Mouse (Mus musculus) left cerebral cortex, adult 9 months (tissue): ENCODE data around the gene Cpa5.
A peak's percentile ranks its signal among the peaks of the same experiment; 100 is the strongest.

Experiments
- DNase-seq, 2 experiments: peaks; one replicate each; pipeline ENCODE4 v3.0.0; 2022; ENCODE audit warnings: low spot score in 2 of 2

Gene Cpa5

DNA sequence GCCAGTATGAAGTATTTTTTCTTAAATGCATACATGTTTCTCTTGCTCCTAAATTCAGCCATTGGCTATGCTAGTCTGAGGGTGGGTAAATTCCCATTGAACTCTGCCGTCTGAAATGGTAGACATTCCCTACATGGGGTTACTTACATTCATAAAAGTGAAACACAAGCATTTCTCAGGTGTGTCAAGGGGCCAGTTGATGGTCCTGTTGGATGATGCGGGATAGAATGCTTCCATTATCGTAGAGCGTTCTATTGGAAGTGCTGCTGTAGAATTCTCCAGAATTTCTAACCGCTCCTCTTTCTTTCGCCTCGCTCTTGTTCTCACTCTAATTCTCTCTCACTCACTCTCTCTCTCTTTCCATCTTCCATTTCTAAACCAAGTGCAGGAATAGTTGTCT, at the start of gene Cpa5:
Cpa5 (plus strand) TSS at position 301 of the 400 bp plus-strand sequence.
- DNase-seq = no peak

DNA sequence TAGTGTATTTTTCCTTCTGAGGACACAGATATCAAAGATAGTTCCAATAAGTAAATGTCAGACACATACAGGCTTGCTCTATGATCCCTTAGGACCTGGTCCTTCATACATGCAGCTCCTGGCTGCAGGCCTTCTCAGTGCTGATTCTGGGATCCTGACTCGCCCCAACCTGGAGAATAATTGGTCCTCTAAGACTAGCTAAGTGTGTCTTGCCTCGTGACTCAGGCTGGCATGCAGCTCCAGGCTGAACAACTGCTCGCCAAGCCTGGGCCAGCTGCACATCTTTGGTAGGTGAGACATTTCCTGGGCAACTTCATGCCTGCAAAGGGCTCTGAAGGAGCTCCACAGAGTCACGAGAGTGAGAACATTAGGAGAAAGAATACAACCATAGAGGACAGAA, 48.7 kb upstream of the Cpa5 start:
- DNase-seq = no peak

DNA sequence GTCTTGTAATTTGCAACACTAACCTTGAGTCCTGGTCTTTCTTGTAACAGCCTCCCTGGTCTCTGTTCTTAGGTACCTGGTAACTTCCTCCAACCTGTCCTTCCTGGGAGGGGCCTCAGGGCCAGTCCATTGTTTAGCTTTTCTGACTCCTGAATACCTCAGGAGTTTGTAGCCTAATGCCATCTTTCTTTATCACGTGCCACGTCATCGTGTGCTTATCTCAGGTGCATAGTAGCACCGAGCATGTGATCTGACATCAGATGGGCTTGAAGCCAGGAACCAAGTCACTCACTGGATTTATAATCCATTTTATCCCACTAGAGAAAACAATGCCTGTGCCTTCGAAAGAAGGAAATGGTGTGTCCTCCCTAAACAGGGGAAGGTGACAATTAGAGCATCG, 47.2 kb upstream of the Cpa5 start:
- DNase-seq = no peak

DNA sequence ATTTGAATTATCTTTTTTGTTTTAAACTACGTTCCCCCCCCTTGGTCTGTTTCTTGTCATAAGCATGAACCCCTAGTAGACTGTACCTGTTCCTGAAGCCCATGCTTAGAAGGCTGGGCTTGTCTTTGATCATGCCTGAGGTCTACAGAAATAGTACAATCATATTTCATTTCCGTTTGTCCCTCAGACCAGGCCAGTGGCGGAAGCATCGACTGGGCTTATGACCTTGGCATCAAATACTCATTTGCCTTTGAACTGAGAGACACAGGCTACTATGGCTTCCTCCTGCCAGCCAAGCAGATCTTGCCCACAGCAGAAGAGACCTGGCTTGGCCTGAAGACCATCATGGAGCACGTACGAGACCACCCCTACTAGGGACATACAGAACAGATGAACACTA, 46.8 kb upstream of the Cpa5 start:
- no peak for DNase-seq

DNA sequence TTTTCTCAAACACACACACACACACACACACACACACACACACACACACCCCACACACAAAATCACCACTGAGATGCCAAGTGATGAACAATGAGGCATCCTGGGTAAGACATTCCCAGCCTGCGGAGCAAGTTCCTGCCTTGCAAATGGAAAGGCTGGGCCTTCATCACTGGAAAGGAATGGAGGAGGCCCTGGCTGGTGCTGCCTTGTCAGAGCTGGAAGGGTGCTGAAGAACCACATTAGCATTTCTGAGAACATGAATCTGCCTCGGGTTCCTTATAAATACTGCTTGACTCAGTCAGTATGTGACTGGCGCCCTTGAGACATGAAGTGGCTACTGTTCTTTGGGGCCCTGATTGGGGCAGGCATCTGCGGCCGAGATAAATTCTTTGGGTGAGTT, 42.7 kb upstream of the Cpa5 start, which contains the start of gene Cpa4:
Cpa4 (plus strand) TSS at position 301 of the 400 bp plus-strand sequence.
- no peak for DNase-seq

DNA sequence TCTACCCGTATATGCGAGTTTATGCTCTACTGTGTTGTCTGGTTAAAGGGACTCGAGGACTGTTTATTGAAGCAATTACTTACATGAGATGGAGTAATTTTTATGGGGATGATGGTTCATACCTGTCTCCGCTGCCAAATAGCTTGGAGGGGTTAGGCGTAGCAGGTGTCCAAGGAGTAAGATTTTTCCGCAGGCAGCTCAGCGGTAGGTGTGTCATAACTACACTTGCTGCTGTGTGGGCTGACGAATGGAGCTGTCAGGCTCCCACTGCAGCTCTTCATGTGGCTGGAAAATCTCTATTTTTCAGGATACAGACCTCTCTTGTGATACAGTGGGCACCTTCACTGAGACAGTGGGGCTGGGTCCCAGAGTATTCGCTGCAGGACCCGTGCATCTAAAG, 41.5 kb upstream of the Cpa5 start:
- no peak for DNase-seq

DNA sequence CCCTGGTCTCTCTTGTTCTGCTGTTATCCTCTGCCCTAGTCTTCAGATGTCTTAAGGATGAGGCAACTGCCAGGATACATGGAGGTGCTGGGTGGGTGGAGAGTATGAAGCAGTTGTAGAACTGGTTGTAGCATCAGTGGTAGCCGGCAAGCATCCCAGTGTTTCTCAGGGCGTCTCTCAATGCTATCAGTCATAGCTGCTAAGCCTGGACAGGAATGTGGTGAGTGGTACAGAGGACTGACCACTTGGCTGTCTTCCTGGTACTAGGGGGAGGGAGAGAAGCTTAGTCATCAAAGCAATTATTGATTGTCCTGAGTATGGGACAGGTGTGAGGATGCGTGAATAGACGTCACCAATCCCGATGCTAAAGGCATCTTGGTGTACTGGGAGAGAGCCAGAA, 40.8 kb upstream of the Cpa5 start:
- DNase-seq = no peak

DNA sequence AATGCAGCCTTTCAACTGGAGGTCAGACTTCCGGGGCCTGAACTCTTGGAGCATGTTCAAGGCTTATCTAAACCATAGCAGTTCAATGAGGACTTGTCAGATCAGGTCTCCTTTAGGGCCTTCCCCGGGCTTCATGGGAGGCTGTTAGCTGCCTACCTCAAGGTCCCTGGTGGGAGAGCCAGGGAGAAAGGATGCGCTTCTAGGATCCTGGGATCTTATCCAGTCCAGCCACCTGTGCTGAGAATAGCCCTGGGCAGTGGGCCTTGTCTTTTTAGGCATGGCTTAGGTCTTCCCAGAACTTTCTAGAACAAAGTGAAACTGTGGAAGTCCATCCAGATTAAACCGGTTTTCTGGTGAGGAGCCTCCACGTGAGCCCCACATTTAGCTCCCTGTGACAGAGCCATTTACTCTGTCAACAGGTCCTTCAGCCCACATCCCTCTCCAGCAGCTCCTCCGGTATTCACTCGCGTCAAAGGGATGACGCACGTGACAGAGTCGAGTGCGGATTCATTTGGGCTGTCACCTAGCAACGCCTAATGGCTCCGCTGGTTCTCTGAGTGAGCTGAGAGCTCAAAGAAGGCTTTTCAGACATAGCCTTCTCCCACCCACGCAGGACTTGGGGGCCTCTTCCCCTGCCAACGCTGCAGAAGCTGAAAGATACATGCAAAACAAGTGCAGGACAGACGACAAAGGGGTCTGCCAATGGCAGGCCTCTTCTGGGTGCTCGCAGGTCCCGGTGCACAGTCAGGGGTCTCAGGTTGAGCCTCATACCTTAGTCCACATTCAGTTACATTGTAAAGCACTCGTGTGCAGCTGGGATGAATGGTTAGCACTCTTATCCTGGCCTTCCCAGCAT, 38.1 kb upstream of the Cpa5 start:
- DNase-seq = peak; percentile 89 to 91

DNA sequence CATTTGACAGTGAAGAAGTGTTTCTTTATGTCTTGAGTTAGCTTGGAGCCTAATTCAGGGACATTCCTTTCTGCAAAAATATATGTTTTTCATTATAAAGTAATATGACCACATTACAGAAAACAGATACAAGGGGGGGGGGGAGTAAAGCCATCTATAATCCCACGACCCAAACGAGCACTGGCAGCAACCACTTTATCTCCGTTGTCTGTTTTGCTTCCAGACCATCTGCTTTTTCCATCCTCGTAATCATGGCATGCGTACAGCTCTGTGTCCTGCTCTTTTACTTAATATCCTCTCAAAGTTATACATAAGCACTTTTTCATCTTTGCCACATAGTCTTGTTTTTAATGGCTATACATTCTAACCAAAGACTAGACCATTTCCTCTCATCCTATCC, 37.4 kb upstream of the Cpa5 start:
- no peak for DNase-seq

DNA sequence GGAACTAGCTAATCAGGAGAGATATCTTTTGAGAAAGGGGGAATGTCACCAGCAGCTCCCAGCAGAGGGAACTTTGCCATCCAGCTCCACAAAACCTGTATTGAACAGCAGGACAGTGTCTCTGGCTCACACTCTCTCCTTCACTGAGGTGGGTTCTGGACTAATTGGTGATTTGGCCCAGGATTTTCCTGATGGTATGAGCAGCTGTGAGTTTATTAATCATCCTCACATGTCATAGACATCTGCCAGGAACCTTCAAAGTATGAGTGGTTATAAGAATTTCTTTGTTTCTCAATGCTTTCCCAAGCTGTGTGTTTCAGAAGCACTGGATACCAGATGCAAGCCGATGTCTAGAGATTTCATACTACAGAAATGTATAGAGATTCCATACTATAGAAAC, 35.9 kb upstream of the Cpa5 start:
- DNase-seq = no peak

DNA sequence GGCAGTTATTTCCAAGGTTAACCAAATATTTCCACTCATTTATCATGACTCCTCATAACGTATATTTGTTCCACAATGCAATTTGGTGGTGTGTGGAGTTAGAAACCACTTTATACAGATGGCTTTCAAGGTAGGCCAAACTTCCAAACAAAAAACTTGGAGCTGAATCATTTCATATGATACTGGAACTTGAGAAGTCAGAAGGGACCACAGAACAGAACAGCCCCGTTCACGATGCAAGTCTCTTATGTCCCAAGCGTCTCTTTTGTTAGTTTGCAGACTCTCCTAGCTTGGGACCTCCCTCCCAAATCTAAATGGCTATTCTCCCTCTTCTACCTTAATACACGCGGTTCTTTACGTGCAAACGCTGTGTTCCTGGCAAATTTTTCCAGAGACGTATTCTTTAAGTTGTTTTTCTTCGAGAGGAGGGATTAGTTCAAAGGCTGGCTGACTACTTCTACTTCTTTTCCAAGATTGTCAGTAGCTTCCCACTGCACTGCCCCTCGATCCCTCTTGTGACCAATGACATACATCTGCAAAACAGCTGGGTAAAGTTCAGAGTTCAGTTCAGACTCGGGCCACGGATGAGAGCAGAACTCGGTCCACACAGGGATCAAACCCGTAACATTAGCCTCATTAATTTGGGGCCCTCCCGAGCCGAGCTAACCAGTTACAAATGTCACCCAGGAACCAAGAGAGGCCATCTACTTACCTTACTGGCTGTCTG, 34.2 kb upstream of the Cpa5 start:
- DNase-seq = no peak

DNA sequence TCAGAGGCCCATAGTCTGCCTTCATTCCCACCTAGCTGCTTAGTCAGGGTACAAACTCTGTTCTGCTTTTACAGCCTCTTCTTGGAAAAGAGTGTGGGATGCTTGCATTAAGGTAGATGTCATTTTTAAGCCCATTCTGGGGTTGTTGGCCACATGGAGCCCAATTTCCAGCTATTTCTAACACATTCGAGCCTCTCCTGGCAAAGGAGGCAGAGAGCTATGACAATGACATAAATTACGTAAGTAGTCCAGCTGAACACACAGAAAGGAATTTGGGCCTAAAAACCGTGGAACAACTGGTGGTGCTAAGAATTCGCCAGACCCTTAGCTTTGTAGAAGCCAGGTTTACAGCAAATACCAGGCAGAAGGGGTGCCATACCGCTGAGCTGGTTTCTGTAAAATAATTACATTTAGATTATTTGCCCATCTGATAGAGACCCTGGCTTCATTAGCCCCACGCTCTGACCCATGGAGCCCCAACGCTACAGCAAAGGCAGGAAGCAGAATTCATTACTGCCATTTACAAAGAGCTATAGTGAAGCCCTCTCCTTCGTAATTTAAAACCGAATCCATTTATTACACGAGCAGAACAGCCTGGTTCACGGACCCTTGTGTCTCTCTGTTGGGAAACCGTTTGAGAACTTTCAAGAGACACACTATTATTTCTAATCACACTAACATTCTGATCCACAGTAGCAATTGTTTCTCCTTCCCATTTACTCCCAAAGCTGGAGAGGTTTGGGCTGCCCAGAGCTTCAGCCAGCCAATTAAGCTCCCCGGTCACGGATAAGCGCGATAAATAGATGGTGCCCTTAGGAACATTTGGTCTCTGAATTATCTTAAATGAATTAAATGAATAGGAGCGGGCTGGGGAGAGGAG, 30.6 kb upstream of the Cpa5 start:
- DNase-seq = peak in 1 of 2 experiments; percentile 37

DNA sequence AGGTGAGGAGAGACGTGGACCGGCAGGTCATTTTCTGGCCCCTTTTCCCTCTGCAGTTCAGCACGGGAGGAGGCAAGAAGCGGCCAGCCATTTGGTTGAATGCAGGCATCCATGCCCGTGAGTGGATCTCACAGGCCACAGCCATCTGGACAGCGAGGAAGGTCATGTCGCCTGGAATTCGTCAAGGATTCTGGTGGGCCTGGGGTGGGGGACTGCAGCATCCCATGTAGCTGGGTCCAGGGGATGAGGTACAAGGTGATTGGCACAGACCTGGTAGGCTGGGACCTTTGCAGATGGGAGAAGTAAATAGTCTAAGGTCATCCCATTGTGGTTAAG, 30.0 kb upstream of the Cpa5 start:
- no peak for DNase-seq

DNA sequence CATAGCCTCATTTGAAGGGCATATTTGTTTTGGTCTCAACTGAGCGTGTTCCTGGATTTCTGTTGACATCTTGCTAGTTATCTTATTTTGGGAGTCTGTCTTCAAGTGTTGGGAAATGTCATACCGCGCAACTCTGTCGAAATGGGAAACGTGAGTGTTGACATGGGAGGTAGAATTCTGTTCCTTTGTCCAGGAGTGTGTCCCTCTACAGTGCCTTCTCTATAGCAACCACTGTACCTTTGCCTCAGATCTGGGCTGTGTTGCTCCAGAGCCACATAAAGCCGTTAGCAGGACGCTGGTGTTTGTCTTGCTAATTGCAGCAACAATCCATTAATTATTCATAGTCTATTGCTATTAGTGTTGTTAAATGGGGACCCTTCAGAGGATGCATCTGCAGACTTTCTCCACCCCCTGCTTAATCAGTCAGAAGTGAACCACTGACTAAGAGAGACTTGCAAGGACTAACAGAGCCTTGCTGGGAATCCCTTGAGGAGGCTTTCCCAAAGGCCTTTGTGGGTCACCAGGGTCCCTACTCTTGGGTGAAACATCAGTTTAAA, 23.8 kb upstream of the Cpa5 start:
- no peak for DNase-seq

DNA sequence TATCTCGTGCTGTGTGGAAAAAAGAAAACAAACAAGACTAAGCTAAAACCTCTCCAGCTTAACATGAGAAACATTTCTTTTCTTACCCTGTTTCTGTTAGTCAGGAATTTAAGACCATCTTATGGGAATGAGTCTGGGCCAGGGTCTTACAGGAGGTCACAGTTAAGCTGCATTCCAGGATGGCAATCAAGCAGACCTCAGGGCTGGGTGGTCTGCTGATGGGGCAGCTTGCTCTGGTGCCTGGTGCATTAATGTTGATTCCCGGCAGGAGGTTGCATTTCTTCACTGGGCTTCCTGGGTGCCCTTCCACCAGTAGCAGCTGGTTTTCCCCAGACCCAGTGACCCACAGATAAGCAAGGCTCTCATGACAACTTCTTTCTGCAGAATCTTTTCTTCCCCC, 21.0 kb upstream of the Cpa5 start:
- no peak for DNase-seq

DNA sequence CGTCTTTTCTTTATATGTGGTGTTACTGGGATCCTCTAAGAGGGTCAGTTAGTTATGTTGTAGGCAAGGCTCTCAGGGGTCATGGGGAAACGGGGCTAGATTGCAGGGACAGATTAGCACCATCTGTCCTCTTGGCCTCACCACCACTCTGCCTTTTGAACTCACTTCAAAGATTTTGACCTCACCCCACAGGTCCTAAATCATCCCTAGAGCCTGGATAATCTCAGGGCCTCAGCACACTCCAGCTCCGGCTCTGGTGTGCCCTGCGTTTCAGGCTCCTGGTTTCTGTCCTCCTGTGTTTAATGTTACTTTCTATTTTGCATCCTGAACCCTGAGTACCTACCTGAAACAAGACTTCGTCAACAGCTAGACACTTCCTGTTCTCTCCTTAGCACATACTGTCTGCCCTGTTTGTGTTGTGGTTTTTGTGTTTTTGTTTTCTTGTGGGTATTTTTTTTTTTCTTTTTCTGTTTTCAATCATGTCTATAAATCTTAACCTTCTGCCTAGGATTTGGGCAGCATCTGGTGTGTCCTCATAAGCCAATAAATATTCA, 18.9 kb upstream of the Cpa5 start:
- no peak for DNase-seq

DNA sequence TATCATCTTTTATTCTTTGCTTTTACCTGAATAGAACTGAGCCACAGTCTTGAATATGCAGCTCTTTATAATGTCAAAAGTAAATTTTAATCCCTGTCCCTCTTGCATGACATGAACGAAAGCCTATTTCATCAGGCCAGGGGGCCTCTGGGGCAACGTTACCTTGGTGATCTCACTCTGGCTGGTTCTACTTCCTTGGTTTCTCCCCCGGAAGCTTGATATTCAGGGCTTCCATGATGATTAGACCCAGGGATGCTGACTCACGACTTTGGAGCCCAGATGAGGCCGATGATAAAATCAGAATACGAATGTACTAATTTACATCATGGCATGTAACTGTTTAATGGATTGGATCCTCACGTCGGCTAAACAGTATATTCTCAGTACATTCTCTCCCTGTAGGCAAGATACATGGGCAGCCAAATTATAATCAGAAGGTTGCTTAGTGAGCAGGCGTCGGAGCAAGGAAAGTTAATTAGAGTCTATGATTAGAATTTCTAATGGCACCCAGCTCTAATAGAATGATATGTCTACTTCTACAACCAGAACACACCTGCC, 18.3 kb upstream of the Cpa5 start:
- no peak for DNase-seq

DNA sequence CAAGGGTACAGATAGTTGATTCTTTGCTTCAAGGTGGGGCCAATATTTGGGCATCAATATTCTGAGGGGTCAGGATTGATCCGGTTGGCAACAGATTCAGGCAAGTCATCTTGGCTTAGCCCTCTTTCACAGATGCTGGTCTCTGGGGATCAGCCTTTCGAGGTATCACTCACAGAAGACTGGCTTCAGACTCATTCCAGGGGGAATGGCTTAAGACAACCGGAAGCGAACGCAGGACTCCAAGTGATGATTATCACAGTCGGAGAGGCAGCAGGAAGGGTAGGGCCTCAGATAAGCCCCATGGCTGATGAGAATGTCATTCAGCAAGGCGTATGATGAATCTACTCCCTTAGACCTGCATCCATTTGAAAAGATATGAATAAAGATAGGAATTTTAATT, 16.4 kb upstream of the Cpa5 start:
- no peak for DNase-seq

DNA sequence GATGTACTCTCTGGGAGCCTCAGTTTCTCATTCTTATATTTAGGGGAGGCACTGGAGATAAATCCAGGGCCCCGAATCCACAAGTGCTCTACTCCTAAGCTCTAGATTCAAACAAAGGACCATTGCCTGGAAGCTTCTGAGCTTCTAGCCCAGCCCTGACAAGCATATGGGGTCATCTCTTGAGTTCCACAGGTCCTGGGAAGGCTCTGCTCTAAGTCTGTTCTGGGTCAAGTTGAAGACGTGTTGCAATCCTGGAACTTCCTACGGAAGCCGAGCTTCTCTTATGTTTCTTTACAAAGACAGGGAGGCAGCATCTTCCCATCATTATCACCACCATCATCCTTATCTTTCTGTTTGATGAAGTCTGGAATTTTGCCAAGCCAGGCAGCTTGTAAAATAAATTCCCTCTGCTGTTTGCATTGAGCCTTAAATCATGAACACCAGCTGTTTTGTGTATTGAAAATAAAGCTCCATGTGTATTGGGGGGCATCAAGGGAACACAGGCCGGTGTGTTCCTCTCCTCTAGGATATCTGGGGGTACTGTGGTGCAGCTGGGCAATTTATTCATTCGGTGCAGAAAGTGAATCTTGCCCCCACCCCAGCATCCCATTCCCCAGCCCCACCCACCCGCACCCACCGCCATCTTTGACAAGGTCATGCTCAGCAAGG, 14.4 kb upstream of the Cpa5 start:
- DNase-seq = no peak

DNA sequence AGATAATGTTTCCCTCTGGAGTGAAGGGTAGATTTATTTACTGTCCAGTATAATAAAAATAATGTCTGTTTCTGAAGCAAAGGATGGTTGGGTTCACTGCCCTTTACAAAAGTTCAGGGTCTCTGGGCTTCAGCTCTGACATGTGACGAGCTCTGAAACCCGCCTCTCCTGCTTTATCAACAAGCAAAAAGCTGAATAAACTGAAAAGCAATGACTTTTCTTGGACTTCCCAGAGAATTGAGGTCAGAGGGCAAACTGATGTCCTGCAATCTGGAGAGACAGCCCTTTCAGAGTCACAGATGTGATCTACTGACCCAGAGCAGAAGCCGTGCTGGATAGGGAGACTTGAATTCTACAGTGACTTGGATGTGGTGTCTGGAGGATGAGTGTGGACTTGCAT, 10.8 kb upstream of the Cpa5 start:
- DNase-seq = no peak

DNA sequence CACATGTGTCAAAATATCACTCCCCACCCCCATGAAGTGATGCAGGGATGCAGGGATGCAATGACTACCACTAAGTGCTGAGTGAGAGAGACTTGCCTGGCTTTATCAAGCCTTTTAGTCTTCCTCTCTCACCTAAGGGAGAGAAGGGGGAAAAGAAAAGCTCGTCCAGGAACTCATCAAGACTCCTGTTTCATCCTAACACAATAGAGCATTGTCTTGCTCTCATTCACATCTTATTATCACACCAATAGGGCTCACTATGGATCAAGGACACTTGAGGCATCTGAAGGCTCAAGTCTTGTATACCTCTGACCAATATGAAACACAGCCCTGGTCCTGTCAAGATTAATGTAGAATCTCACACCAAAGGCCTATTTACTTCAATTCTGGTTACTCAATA, 9.8 kb upstream of the Cpa5 start:
- no peak for DNase-seq
